Mouse (Mus musculus): Measurements from ENCODE around the gene Itgb3. TPM values are rescaled to one million over a fixed set of nuclear protein-coding genes. Genes with fewer than 3 reads are reported as not detected.

Itgb3 gene
- polyA plus RNA-seq, 1 experiment from 2014 or later: 3.4 TPM

- no peak for ATAC-seq (ENCODE audit: low FRiP score)
- H3K36me3 ChIP-seq: no peaks in the 10 kb centered on the region
- no peaks in the 10 kb centered on the region for H3K27me3 ChIP-seq
- H3K4me3 ChIP-seq: no peak overlapping the region
- peaks cover 10% of the 10 kb centered on the region; the same call in 1 of the 2 replicates for H3K4me1 ChIP-seq
- H3K27ac ChIP-seq: no peak overlapping the region
- H3K4me2 ChIP-seq (replicated peaks): no peak overlapping the region
- 71% methylated on average over 11 of the region's 11 CpGs for WGBS
- no peak overlapping the region for H3K9ac ChIP-seq
- H3K9me3 ChIP-seq (replicated peaks): no peaks in the 10 kb centered on the region
These were observed 20.0 kb downstream of the Itgb3 start for GRCm38 (mm10) chr11:104627616-104628301.

GRCm38 (mm10) chr11:104628566-104628965 lies 20.8 kb downstream of the Itgb3 start:
- no peak for ATAC-seq (ENCODE audit: low FRiP score)
- H3K4me2 ChIP-seq (replicated peaks): no peak overlapping the region
- H3K9ac ChIP-seq: no peak overlapping the region
- 92% methylated on average over 5 of the region's 5 CpGs for WGBS
- no peak overlapping the region for H3K27ac ChIP-seq
- H3K36me3 ChIP-seq: no peaks in the 10 kb centered on the region
- H3K9me3 ChIP-seq (replicated peaks): no peaks in the 10 kb centered on the region
- peaks cover 10% of the 10 kb centered on the region; the same call in 1 of the 2 replicates for H3K4me1 ChIP-seq
- no peak overlapping the region for H3K4me3 ChIP-seq
- no peaks in the 10 kb centered on the region for H3K27me3 ChIP-seq

GRCm38 (mm10) chr11:104630185-104630835 lies 22.5 kb downstream of the Itgb3 start:
- Histone ChIP-seq H3K9me3 (replicated peaks) (no peaks in the 10 kb centered on the region), H3K27ac (no peak overlapping the region), H3K36me3 (no peaks in the 10 kb centered on the region), H3K4me3 (no peak overlapping the region), H3K4me2 (replicated peaks) (no peak overlapping the region), H3K27me3 (no peaks in the 10 kb centered on the region), H3K4me1 (peaks cover 3% of the 10 kb centered on the region; the same call in 1 of the 2 replicates), H3K9ac (no peak overlapping the region)
- 80% methylated on average over 7 of the region's 7 CpGs for WGBS
- ATAC-seq (ENCODE audit: low FRiP score): no peak

GRCm38 (mm10) chr11:104631306-104631705 lies 23.5 kb downstream of the Itgb3 start:
- WGBS: 62% methylated on average over 1 of the region's 1 CpGs
- Histone ChIP-seq H3K27me3 (no peaks in the 10 kb centered on the region), H3K4me2 (replicated peaks) (no peak overlapping the region), H3K9me3 (replicated peaks) (no peaks in the 10 kb centered on the region), H3K36me3 (no peaks in the 10 kb centered on the region), H3K4me1 (no peaks in the 10 kb centered on the region), H3K27ac (no peak overlapping the region), H3K9ac (no peak overlapping the region), H3K4me3 (no peak overlapping the region)
- no peak for ATAC-seq (ENCODE audit: low FRiP score)

- no peaks in the 10 kb centered on the region for H3K4me1 ChIP-seq
- no peak overlapping the region for H3K4me2 ChIP-seq (replicated peaks)
- H3K27ac ChIP-seq: no peak overlapping the region
- no peaks in the 10 kb centered on the region for H3K9me3 ChIP-seq (replicated peaks)
- H3K4me3 ChIP-seq: no peak overlapping the region
- ATAC-seq (ENCODE audit: low FRiP score): no peak
- no peak overlapping the region for H3K9ac ChIP-seq
- WGBS: 93% methylated on average over 14 of the region's 14 CpGs
- H3K36me3 ChIP-seq: no peaks in the 10 kb centered on the region
- no peaks in the 10 kb centered on the region for H3K27me3 ChIP-seq
These were observed 29.2 kb downstream of the Itgb3 start for GRCm38 (mm10) chr11:104637010-104637409.

- Histone ChIP-seq H3K9me3 (replicated peaks) (no peaks in the 10 kb centered on the region), H3K27ac (no peak overlapping the region), H3K4me1 (no peaks in the 10 kb centered on the region), H3K4me3 (no peak overlapping the region), H3K4me2 (replicated peaks) (no peak overlapping the region), H3K36me3 (no peaks in the 10 kb centered on the region), H3K9ac (no peak overlapping the region), H3K27me3 (no peaks in the 10 kb centered on the region)
- no peak for ATAC-seq (ENCODE audit: low FRiP score)
- WGBS: 57% methylated on average over 5 of the region's 5 CpGs
These were observed 30.2 kb downstream of the Itgb3 start for GRCm38 (mm10) chr11:104638006-104638405.

- 83% methylated on average over 2 of the region's 2 CpGs for WGBS
- no peak overlapping the region for H3K27ac ChIP-seq
These were observed 31.1 kb downstream of the Itgb3 start for GRCm38 (mm10) chr11:104638906-104639305.

GRCm38 (mm10) chr11:104639634-104640033 lies 31.8 kb downstream of the Itgb3 start:
- Histone ChIP-seq H3K9ac (no peak overlapping the region), H3K27me3 (no peaks in the 10 kb centered on the region), H3K4me3 (no peak overlapping the region), H3K36me3 (no peaks in the 10 kb centered on the region), H3K4me1 (no peaks in the 10 kb centered on the region), H3K9me3 (replicated peaks) (no peaks in the 10 kb centered on the region), H3K4me2 (replicated peaks) (no peak overlapping the region), H3K27ac (no peak overlapping the region)
- 88% methylated on average over 9 of the region's 9 CpGs for WGBS
- ATAC-seq (ENCODE audit: low FRiP score): no peak

More at GRCm38 (mm10) chr11:104638906-104639305, 31.1 kb downstream of the Itgb3 start:
- Histone ChIP-seq H3K9me3 (replicated peaks) (no peaks in the 10 kb centered on the region), H3K9ac (no peak overlapping the region), H3K4me3 (no peak overlapping the region), H3K4me2 (replicated peaks) (no peak overlapping the region), H3K4me1 (no peaks in the 10 kb centered on the region), H3K36me3 (no peaks in the 10 kb centered on the region), H3K27me3 (no peaks in the 10 kb centered on the region)
- no peak for ATAC-seq (ENCODE audit: low FRiP score)

- Histone ChIP-seq H3K9ac (no peak overlapping the region), H3K4me2 (replicated peaks) (no peak overlapping the region), H3K4me1 (no peaks in the 10 kb centered on the region), H3K27me3 (no peaks in the 10 kb centered on the region), H3K9me3 (replicated peaks) (no peaks in the 10 kb centered on the region), H3K27ac (no peak overlapping the region), H3K36me3 (no peaks in the 10 kb centered on the region), H3K4me3 (no peak overlapping the region)
- WGBS: 81% methylated on average over 10 of the region's 10 CpGs
- ATAC-seq (ENCODE audit: low FRiP score): no peak
These were observed 33.1 kb downstream of the Itgb3 start for GRCm38 (mm10) chr11:104640894-104641293.

GRCm38 (mm10) chr11:104643236-104643635 lies 35.4 kb downstream of the Itgb3 start:
- H3K27me3 ChIP-seq: no peaks in the 10 kb centered on the region
- H3K9me3 ChIP-seq (replicated peaks): no peaks in the 10 kb centered on the region
- H3K4me2 ChIP-seq (replicated peaks): no peak overlapping the region
- H3K9ac ChIP-seq: no peak overlapping the region
- WGBS: 73% methylated on average over 4 of the region's 4 CpGs
- no peaks in the 10 kb centered on the region for H3K4me1 ChIP-seq
- no peak overlapping the region for H3K4me3 ChIP-seq
- no peak overlapping the region for H3K27ac ChIP-seq
- no peak for ATAC-seq (ENCODE audit: low FRiP score)
- no peaks in the 10 kb centered on the region for H3K36me3 ChIP-seq

GRCm38 (mm10) chr11:104645402-104645801 lies 37.6 kb downstream of the Itgb3 start:
- Histone ChIP-seq H3K4me3 (no peak overlapping the region), H3K4me2 (replicated peaks) (no peak overlapping the region), H3K4me1 (no peaks in the 10 kb centered on the region), H3K36me3 (no peaks in the 10 kb centered on the region), H3K27me3 (no peaks in the 10 kb centered on the region), H3K9me3 (replicated peaks) (no peaks in the 10 kb centered on the region), H3K9ac (no peak overlapping the region), H3K27ac (no peak overlapping the region)
- no peak for ATAC-seq (ENCODE audit: low FRiP score)
- 90% methylated on average over 6 of the region's 6 CpGs for WGBS

- ATAC-seq (ENCODE audit: low FRiP score): no peak
- Histone ChIP-seq H3K4me1 (no peaks in the 10 kb centered on the region), H3K9me3 (replicated peaks) (no peaks in the 10 kb centered on the region), H3K4me2 (replicated peaks) (no peak overlapping the region), H3K36me3 (no peaks in the 10 kb centered on the region), H3K9ac (no peak overlapping the region), H3K4me3 (no peak overlapping the region), H3K27ac (no peak overlapping the region), H3K27me3 (no peaks in the 10 kb centered on the region)
- WGBS: 78% methylated on average over 4 of the region's 4 CpGs
These were observed 38.4 kb downstream of the Itgb3 start for GRCm38 (mm10) chr11:104646173-104646572.

- Histone ChIP-seq H3K9ac (no peak overlapping the region), H3K36me3 (no peaks in the 10 kb centered on the region), H3K4me3 (no peak overlapping the region), H3K27ac (no peak overlapping the region), H3K9me3 (replicated peaks) (no peaks in the 10 kb centered on the region), H3K4me1 (no peaks in the 10 kb centered on the region), H3K27me3 (no peaks in the 10 kb centered on the region), H3K4me2 (replicated peaks) (no peak overlapping the region)
- ATAC-seq (ENCODE audit: low FRiP score): no peak
- 78% methylated on average over 5 of the region's 5 CpGs for WGBS
These were observed 38.8 kb downstream of the Itgb3 start for GRCm38 (mm10) chr11:104646611-104647010.

Data from hindbrain, embryonic 12.5 days (tissue).